ENCODE assay signal across 14 mouse cellular contexts in genomic region chr15:102450928-102451327, GRCm38 (mm10). TPM values are rescaled to one million over a fixed set of nuclear protein-coding genes. Genes with fewer than 3 reads are reported as not detected.
DNase-seq lines count a peak whose midpoint lies in the region; ATAC-seq and TF ChIP-seq lines count a peak whose summit lies in the region.
"Had no signal": no experiment of that assay in that cellular context is flagged by ENCODE, and none has a peak within 500 bp of the region (broad histone marks: within the 10 kb centered on the region; RNA-seq: fewer than 3 reads in every experiment).

No protein-coding gene starts in this region.

- no peaks in the 10 kb centered on the region for H3K79me2 ChIP-seq in liver, adult 2 months (ENCODE audit: control insufficient read depth, insufficient read depth, low read length)

- H3K4me3 ChIP-seq in kidney, adult 2 months (ENCODE audit: insufficient read depth, low read depth, low read length), result peak overlapping the region; percentile 4; the same call in 1 of the 2 replicates
- no peak overlapping the region for H3K4me3 ChIP-seq in kidney, embryonic 14.5 days (ENCODE audit: low read length)
- peak overlapping the region; percentile 3; the same call in 1 of the 2 replicates for H3K4me3 ChIP-seq in liver, adult 2 months (ENCODE audit: insufficient read depth, low read depth, low read length)
- H3K4me3 ChIP-seq: embryonic facial prominence, embryonic 15.5 days; midbrain, embryonic 10.5 days; neural tube, embryonic 15.5 days; stomach, embryonic 15.5 days had no signal

- TF ChIP-seq POLR2A in kidney, adult 2 months (IDR thresholded peaks at IDR 0.05; ENCODE audit: low read depth, low read length), result no peak
- TF ChIP-seq POLR2A in liver, adult 2 months (IDR thresholded peaks at IDR 0.05; ENCODE audit: extremely low read depth, insufficient read depth, low read length), result 0 out of 2 replicates have a peak, but pooled peaks have one; percentile 11

- H3K4me1 ChIP-seq in kidney, adult 2 months (ENCODE audit: control insufficient read depth, insufficient read depth, low read length), result peaks cover 5% of the 10 kb centered on the region; the same call in 1 of the 2 replicates
- H3K4me1 ChIP-seq in kidney, embryonic 14.5 days (ENCODE audit: control insufficient read depth, insufficient read depth, low read length), result no peaks in the 10 kb centered on the region
- H3K4me1 ChIP-seq in liver, adult 2 months (ENCODE audit: control insufficient read depth, insufficient read depth, low read length), result no peaks in the 10 kb centered on the region
- H3K4me1 ChIP-seq: embryonic facial prominence, embryonic 15.5 days; neural tube, embryonic 15.5 days; stomach, embryonic 15.5 days had no signal

- H3K36me3 ChIP-seq in kidney, adult 2 months (ENCODE audit: control insufficient read depth, insufficient read depth, low read length), result no peaks in the 10 kb centered on the region
- no peaks in the 10 kb centered on the region for H3K36me3 ChIP-seq in kidney, embryonic 14.5 days (ENCODE audit: control insufficient read depth, insufficient read depth, low read length)
- H3K36me3 ChIP-seq in liver, adult 2 months (ENCODE audit: control insufficient read depth, insufficient read depth, low read length), result no peaks in the 10 kb centered on the region
- H3K36me3 ChIP-seq: embryonic facial prominence, embryonic 15.5 days; midbrain, embryonic 10.5 days; neural tube, embryonic 15.5 days; stomach, embryonic 15.5 days had no signal

- ATAC-seq in kidney, embryonic 14.5 days (ENCODE audit: low FRiP score, low TSS enrichment), result no peak
- ATAC-seq in inflammation-experienced regulatory T-cells, adult 6 months, result no peak

- H3K27ac ChIP-seq in kidney, adult 2 months (ENCODE audit: insufficient read depth, low read depth, low read length), result peak overlapping the region; percentile 25
- H3K27ac ChIP-seq in kidney, embryonic 14.5 days (ENCODE audit: low read depth, low read length), result no peak overlapping the region
- peak overlapping the region; percentile 87 for H3K27ac ChIP-seq in liver, adult 2 months (replicated peaks; ENCODE audit: insufficient read depth, low read depth, low read length)
- H3K27ac ChIP-seq: embryonic facial prominence, embryonic 15.5 days; midbrain, embryonic 10.5 days; neural tube, embryonic 15.5 days; stomach, embryonic 15.5 days had no signal

- TF ChIP-seq CTCF in kidney, adult 2 months (conservative IDR thresholded peaks at IDR 0.05; ENCODE audit: insufficient read depth, insufficient read length, low read depth, low read length), result no peak
- TF ChIP-seq CTCF in liver, adult 2 months (IDR thresholded peaks at IDR 0.05; ENCODE audit: low read depth, low read length), result no peak

- peak; percentile 61 for DNase-seq in kidney, adult 2 months
- DNase-seq in adrenal gland, postnatal 25 days, result peak; percentile 51
- peak; percentile 88 for DNase-seq in liver, adult 2 months (ENCODE audit: extremely low read depth, low read depth, low spot score)
- DNase-seq in yolk sac, embryonic 10.5 days (ENCODE audit: low spot score), result peak; percentile 86
- DNase-seq in cerebellum, adult 9-11 months, result no peak
- no peak for DNase-seq in cerebellum, adult 11 months
- DNase-seq: layer of hippocampus, postnatal 36 days had no signal

- no peaks in the 10 kb centered on the region for H3K9me3 ChIP-seq in kidney, embryonic 14.5 days (ENCODE audit: control insufficient read depth, low read length)
- H3K9me3 ChIP-seq: embryonic facial prominence, embryonic 15.5 days; midbrain, embryonic 10.5 days; neural tube, embryonic 15.5 days; stomach, embryonic 15.5 days had no signal

- H3K9ac ChIP-seq in kidney, embryonic 14.5 days (ENCODE audit: low read depth, low read length), result no peak overlapping the region
- peak overlapping the region; percentile 57 for H3K9ac ChIP-seq in liver, adult 2 months (ENCODE audit: low read depth, low read length)
- H3K9ac ChIP-seq: embryonic facial prominence, embryonic 15.5 days; neural tube, embryonic 15.5 days; stomach, embryonic 15.5 days had no signal

- no peaks in the 10 kb centered on the region for H3K27me3 ChIP-seq in kidney, adult 2 months (replicated peaks; ENCODE audit: control insufficient read depth, insufficient read depth, low read length)
- no peaks in the 10 kb centered on the region for H3K27me3 ChIP-seq in kidney, embryonic 14.5 days (ENCODE audit: control insufficient read depth, insufficient read depth, low read length)
- H3K27me3 ChIP-seq in liver, adult 2 months (ENCODE audit: control insufficient read depth, insufficient read depth, low read length), result no peaks in the 10 kb centered on the region
- H3K27me3 ChIP-seq: embryonic facial prominence, embryonic 15.5 days; neural tube, embryonic 15.5 days; stomach, embryonic 15.5 days had no signal

- WGBS in kidney, adult 2 months, result 14% methylated on average over 7 of the region's 7 CpGs
- WGBS in kidney, embryonic 14.5 days, result 38% methylated on average over 7 of the region's 7 CpGs
- 5% methylated on average over 7 of the region's 7 CpGs for WGBS in liver, adult 2 months

- H3K4me2 ChIP-seq in kidney, embryonic 14.5 days (replicated peaks; ENCODE audit: low read depth, low read length), result no peak overlapping the region
- H3K4me2 ChIP-seq: embryonic facial prominence, embryonic 15.5 days; neural tube, embryonic 15.5 days; stomach, embryonic 15.5 days had no signal

RNA-seq across cellular contexts. Expression of gene Amhr2, which starts 5.8 kb away (rescaled TPM):
- 0.67 and 1.4 TPM in 2 replicates for polyA plus RNA-seq in kidney, adult 2 months (2012; rRNA removed)
- 0.51 and 0.95 TPM in 2 replicates for polyA plus RNA-seq in kidney, embryonic 14.5 days (2014; fragmentation: Nextera tagmentation; extraction: Ambion mirVana)
- total RNA-seq in adrenal gland, postnatal 25 days (2021), result 1.4 and 1.9 TPM in 2 replicates
- 0.07 and 0.09 TPM in 2 replicates for total RNA-seq in liver, adult 2 months (2014; rRNA removed)
- polyA plus RNA-seq in liver, adult 2 months (2012; rRNA removed), result 0.40 and 0.49 TPM in 2 replicates
- not detected for polyA plus RNA-seq in inflammation-experienced regulatory T-cells, adult 6 months (2017; shearing (Covaris generic))
- total RNA-seq: hematopoietic stem cell, adult 5-6 weeks had no signal

RNA-seq across cellular contexts. Expression of gene Prr13, which starts 7.9 kb away (rescaled TPM):
- 181 and 204 TPM in 2 replicates for polyA plus RNA-seq in kidney, adult 2 months (2012; rRNA removed)
- 87.7 and 92.6 TPM in 2 replicates for polyA plus RNA-seq in kidney, embryonic 14.5 days (2014; fragmentation: Nextera tagmentation; extraction: Ambion mirVana)
- total RNA-seq in adrenal gland, postnatal 25 days (2021), result 100 and 158 TPM in 2 replicates
- total RNA-seq in liver, adult 2 months (2014; rRNA removed), result 7.3 and 11.1 TPM in 2 replicates
- polyA plus RNA-seq in liver, adult 2 months (2012; rRNA removed), result 93.4 and 98.3 TPM in 2 replicates
- 1,000 to 10,000 TPM; 1,063 to 1,565 (median 1,138) TPM for polyA plus RNA-seq in inflammation-experienced regulatory T-cells, adult 6 months (2017; shearing (Covaris generic))

RNA-seq across cellular contexts. Expression of gene Pcbp2, which starts 19.4 kb away (rescaled TPM):
- 572 and 616 TPM in 2 replicates for polyA plus RNA-seq in kidney, adult 2 months (2012; rRNA removed)
- polyA plus RNA-seq in kidney, embryonic 14.5 days (2014; fragmentation: Nextera tagmentation; extraction: Ambion mirVana), result 305 and 373 TPM in 2 replicates
- 747 and 809 TPM in 2 replicates for total RNA-seq in adrenal gland, postnatal 25 days (2021)
- 112 and 189 TPM in 2 replicates for total RNA-seq in liver, adult 2 months (2014; rRNA removed)
- 261 and 273 TPM in 2 replicates for polyA plus RNA-seq in liver, adult 2 months (2012; rRNA removed)
- 100 to 1,000 TPM; 156 to 225 (median 201) TPM for polyA plus RNA-seq in inflammation-experienced regulatory T-cells, adult 6 months (2017; shearing (Covaris generic))

RNA-seq across cellular contexts. Expression of gene Sp1, which starts 45.0 kb away (rescaled TPM):
- polyA plus RNA-seq in kidney, adult 2 months (2012; rRNA removed), result 15.7 and 17.6 TPM in 2 replicates
- 16.5 and 16.8 TPM in 2 replicates for polyA plus RNA-seq in kidney, embryonic 14.5 days (2014; fragmentation: Nextera tagmentation; extraction: Ambion mirVana)
- 49.9 and 82.8 TPM in 2 replicates for total RNA-seq in adrenal gland, postnatal 25 days (2021)
- total RNA-seq in liver, adult 2 months (2014; rRNA removed), result 16.7 and 18.2 TPM in 2 replicates
- 7.3 and 7.6 TPM in 2 replicates for polyA plus RNA-seq in liver, adult 2 months (2012; rRNA removed)
- polyA plus RNA-seq in inflammation-experienced regulatory T-cells, adult 6 months (2017; shearing (Covaris generic)), result 10 to 100 TPM; 19.1 to 23.3 (median 22.6) TPM

RNA-seq across cellular contexts. Expression of gene Gm10337, which starts 52.6 kb away (rescaled TPM):
- polyA plus RNA-seq in kidney, adult 2 months (2012; rRNA removed), result not detected in 2 replicates
- not detected in 2 replicates for polyA plus RNA-seq in kidney, embryonic 14.5 days (2014; fragmentation: Nextera tagmentation; extraction: Ambion mirVana)
- total RNA-seq in adrenal gland, postnatal 25 days (2021), result not detected in 2 replicates
- total RNA-seq in liver, adult 2 months (2014; rRNA removed), result not detected in 2 replicates
- not detected in 2 replicates for polyA plus RNA-seq in liver, adult 2 months (2012; rRNA removed)
- not detected for polyA plus RNA-seq in inflammation-experienced regulatory T-cells, adult 6 months (2017; shearing (Covaris generic))
- total RNA-seq: hematopoietic stem cell, adult 5-6 weeks; layer of hippocampus, postnatal 36 days had no signal
- polyA plus RNA-seq: midbrain, embryonic 10.5 days had no signal

Comparison
In these comparisons a context has a peak if more than half of its experiments do, and no peak if none do; other contexts are left out.
1. DNase-seq: peak in kidney, adult 2 months (single experiment), adrenal gland, postnatal 25 days (single experiment), liver, adult 2 months (single experiment) and yolk sac, embryonic 10.5 days (single experiment); none in cerebellum, adult 9-11 months (single experiment) and cerebellum, adult 11 months (single experiment).